Mouse (Mus musculus): ENCODE results near the gene Prdm11. TPM values are rescaled to one million over a fixed set of nuclear protein-coding genes. Genes with fewer than 3 reads are reported as not detected.

Gene Prdm11
- total RNA-seq, 1 experiment from 2014 or later = 9.3 TPM

GRCm38 (mm10) chr2:92953450-92953849, 92.5 kb downstream of the Prdm11 start:
- no peak for ATAC-seq (replicated peaks in 1 of 2; ENCODE audit: insufficient read depth in 1 of 2, low FRiP score in 2 of 2, low TSS enrichment in 1 of 2, low read depth in 1 of 2, poor library complexity in 2 of 2, severe bottlenecking in 2 of 2)

- no peak for ATAC-seq (replicated peaks in 1 of 2; ENCODE audit: insufficient read depth in 1 of 2, low FRiP score in 2 of 2, low TSS enrichment in 1 of 2, low read depth in 1 of 2, poor library complexity in 2 of 2, severe bottlenecking in 2 of 2)
Measured at GRCm38 (mm10) chr2:92949518-92949917, 96.4 kb downstream of the Prdm11 start.

DNA sequence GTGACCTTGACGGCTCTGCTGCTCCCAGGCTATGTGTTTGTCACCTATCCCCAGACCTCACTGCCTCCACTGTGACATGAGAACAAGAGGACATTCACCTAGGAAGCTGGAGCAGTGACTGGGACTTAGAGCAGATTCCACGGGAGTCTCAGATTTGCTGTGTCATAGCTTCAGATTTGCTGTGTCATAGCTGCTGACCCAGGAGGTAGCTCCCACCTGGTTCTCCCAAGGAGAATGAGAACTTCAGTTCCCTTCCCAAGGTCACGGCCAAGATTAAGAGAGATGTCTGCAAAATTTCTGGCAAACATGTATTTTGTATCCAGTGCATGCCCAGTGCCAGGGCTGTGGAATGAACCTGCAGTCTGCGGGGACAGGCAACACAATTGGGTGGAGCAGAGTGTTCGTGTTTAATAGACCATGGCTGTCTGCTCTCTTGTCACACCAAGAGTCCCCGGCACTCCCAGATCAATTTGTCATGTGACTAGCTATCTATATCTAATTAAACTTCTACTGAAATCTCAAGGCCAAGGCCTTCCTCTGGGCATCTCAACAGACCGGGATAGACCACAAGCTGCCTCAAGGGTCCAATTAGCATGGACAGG, 97.2 kb downstream of the Prdm11 start:
- no peak for ATAC-seq (replicated peaks in 1 of 2; ENCODE audit: insufficient read depth in 1 of 2, low FRiP score in 2 of 2, low TSS enrichment in 1 of 2, low read depth in 1 of 2, poor library complexity in 2 of 2, severe bottlenecking in 2 of 2)

DNA sequence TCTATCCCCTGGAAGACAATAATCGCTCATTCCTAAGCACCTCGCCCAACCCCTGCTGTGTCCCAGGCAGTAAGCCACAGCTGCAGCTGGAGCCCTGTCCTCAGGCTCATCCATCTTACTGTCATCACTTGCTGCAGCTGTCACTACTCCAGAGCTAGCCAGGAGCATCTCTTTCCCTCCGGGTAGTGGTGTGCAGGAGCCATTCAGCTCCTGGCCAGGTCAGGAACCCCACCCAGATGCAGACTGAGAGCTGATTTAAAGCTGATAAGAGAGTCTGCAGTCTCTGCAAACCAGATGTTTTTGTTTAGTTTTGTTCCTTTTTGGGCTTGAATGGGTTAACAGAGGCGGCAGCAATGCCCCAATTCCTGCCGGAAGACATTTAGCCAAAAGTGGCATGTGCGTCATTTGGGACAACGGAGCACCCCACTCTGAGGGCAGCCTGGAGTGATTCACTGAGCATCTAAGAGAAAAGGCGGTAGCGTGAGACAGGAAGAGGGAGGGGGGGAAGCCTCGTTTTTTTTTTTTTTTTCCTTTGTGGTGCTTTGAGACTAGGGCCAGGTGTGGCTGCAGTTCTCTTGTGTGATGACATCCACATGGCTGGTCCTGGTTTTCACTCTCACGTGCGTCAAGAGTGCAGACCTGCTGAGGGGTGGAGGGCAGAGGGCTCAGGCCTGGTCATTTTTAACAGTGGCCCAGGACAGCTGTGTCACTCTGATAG, 97.8 kb downstream of the Prdm11 start:
- ATAC-seq (replicated peaks in 1 of 2; ENCODE audit: insufficient read depth in 1 of 2, low FRiP score in 2 of 2, low TSS enrichment in 1 of 2, low read depth in 1 of 2, poor library complexity in 2 of 2, severe bottlenecking in 2 of 2) = peak in 1 of 2 experiments; percentile 49; a peak in 2 of 4 replicates

DNA sequence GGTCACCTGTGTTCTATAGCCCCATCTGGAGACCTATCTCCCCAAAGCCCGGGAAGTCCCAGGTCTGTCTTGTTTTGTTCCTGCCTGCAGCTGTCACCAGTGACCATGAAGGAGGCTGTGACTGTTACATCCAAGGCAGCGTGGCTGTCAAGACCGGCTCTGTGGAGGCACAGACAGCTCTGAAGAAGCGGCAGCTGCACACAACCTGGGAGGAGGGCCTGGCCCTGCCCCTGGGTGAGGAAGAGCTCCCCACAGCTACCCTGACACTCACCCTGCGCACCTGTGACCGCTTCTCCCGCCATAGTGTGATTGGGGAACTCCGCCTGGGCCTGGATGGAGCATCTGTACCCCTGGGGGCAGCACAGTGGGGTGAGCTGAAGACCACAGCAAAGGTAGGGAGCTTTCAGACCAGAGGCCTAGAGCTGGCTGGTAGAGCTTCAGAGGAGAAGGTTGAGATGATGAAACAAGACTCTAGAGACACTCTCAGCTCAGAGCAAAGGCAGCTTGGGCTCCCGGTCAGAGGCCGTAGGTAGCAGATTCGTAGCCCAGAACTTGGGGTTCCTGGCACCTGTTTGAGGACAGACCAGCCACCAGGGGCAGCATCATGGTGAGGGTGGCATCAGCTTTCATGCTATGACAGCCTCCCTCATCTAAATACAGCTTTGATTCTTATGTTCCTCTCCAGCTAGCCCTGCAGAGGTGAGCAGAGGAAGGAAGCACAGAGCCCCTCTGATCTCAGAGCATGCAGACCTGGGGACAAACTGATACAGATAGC, 100.0 kb downstream of the Prdm11 start:
- no peak for ATAC-seq (replicated peaks in 1 of 2; ENCODE audit: insufficient read depth in 1 of 2, low FRiP score in 2 of 2, low TSS enrichment in 1 of 2, low read depth in 1 of 2, poor library complexity in 2 of 2, severe bottlenecking in 2 of 2)

- ATAC-seq (replicated peaks in 1 of 2; ENCODE audit: insufficient read depth in 1 of 2, low FRiP score in 2 of 2, low TSS enrichment in 1 of 2, low read depth in 1 of 2, poor library complexity in 2 of 2, severe bottlenecking in 2 of 2) = no peak
Measured at GRCm38 (mm10) chr2:92945125-92945746, 100.7 kb downstream of the Prdm11 start.

DNA sequence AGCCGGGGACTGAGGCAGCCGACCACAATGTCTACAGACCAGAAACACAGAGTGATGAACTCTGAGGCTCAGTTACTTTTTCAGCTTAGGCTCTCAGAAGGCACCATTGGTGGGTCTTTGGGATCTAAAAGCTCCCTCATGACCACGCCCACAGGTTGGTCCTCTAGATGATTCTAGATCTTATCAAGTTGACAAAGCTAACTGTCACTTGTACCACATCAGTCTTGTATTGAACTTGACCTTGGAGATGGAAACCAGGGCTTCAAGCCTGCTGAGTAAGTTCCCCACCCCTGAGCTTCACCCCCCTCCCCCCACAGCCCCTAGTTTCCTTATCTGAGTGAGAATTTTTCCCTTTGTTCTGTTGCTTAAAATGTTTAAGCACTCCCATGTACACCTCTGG, 101.6 kb downstream of the Prdm11 start:
- no peak for ATAC-seq (replicated peaks in 1 of 2; ENCODE audit: insufficient read depth in 1 of 2, low FRiP score in 2 of 2, low TSS enrichment in 1 of 2, low read depth in 1 of 2, poor library complexity in 2 of 2, severe bottlenecking in 2 of 2)

GRCm38 (mm10) chr2:92943406-92943805, 102.6 kb downstream of the Prdm11 start:
- ATAC-seq (replicated peaks in 1 of 2; ENCODE audit: insufficient read depth in 1 of 2, low FRiP score in 2 of 2, low TSS enrichment in 1 of 2, low read depth in 1 of 2, poor library complexity in 2 of 2, severe bottlenecking in 2 of 2) = no peak

- no peak for ATAC-seq (replicated peaks in 1 of 2; ENCODE audit: insufficient read depth in 1 of 2, low FRiP score in 2 of 2, low TSS enrichment in 1 of 2, low read depth in 1 of 2, poor library complexity in 2 of 2, severe bottlenecking in 2 of 2)
Measured at GRCm38 (mm10) chr2:92941463-92941862, 104.5 kb downstream of the Prdm11 start.

DNA sequence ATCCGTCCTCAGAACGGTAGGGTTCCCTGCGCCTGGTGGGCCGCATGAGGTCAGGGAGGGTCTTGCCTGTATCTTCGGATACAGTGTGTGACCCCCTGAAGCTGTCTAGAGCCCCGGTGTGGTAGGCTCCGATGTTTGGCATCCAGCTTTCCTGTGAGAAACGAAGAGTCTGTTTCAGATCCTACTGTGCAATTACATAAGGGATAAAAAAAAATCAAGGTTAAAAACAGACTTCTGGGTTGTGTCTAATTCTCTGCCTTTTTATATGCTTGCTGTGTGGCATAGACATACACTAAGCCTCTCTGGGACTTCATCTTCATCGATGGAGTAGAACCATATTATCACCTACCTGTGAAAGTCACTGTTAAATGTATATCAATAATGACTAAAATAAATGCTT, 105.0 kb downstream of the Prdm11 start:
- ATAC-seq (replicated peaks in 1 of 2; ENCODE audit: insufficient read depth in 1 of 2, low FRiP score in 2 of 2, low TSS enrichment in 1 of 2, low read depth in 1 of 2, poor library complexity in 2 of 2, severe bottlenecking in 2 of 2) = no peak

DNA sequence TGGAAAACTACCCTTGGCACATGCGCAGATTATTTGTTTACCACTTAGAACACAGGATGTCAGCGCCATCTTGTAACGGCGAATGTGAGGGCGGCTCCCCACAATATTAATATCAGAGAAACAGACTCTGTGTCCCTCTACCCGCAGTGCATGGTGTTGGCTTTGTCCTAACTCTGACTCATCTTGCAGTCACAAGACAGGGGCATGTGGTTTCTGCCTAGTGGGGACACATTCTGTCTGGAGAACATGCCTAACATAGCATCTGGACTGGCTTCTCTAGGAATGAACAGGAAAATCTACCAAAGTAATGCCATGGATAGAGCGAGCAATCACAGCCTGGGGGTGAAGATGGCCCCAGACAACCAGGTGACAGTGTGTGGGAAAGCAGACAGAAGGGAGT, 107.1 kb downstream of the Prdm11 start:
- ATAC-seq (replicated peaks in 1 of 2; ENCODE audit: insufficient read depth in 1 of 2, low FRiP score in 2 of 2, low TSS enrichment in 1 of 2, low read depth in 1 of 2, poor library complexity in 2 of 2, severe bottlenecking in 2 of 2) = no peak

- ATAC-seq (replicated peaks in 1 of 2; ENCODE audit: insufficient read depth in 1 of 2, low FRiP score in 2 of 2, low TSS enrichment in 1 of 2, low read depth in 1 of 2, poor library complexity in 2 of 2, severe bottlenecking in 2 of 2) = no peak
Measured at GRCm38 (mm10) chr2:92938063-92938462, 107.9 kb downstream of the Prdm11 start.

GRCm38 (mm10) chr2:92935483-92935882, 110.5 kb downstream of the Prdm11 start:
- ATAC-seq (replicated peaks in 1 of 2; ENCODE audit: insufficient read depth in 1 of 2, low FRiP score in 2 of 2, low TSS enrichment in 1 of 2, low read depth in 1 of 2, poor library complexity in 2 of 2, severe bottlenecking in 2 of 2) = no peak

DNA sequence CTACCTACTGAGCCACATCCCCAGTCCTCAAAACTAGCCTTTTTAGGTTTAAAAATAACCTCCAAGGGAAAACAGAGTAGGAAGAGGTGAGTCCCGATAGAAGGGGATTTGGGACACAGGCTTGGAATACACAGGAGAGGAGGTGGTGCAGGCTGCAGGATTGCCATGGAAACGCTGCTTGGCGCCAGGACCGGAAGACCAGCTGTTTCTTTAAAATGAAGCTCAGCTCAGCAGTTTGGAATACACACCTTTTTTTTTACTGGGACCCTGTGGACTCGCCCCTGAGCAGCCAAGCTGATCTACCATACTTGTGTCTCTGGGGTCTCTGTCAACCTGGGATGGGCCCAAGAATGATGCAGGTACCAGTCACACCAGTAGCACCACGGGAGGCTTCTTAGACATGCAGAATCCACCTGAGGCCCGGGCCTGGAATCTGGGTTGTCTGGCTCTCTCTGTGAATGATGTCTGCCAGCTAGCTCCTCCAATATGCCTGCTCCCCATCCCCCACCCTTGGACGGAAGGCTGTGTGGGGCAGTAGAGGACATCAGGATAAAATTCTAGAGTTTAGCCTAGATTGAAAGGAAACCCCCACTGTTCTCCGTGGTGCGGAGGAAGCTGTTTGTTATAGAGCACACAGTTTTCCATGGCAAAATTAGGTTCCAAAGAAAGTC, 111.5 kb downstream of the Prdm11 start:
- ATAC-seq (replicated peaks in 1 of 2; ENCODE audit: insufficient read depth in 1 of 2, low FRiP score in 2 of 2, low TSS enrichment in 1 of 2, low read depth in 1 of 2, poor library complexity in 2 of 2, severe bottlenecking in 2 of 2) = no peak

DNA sequence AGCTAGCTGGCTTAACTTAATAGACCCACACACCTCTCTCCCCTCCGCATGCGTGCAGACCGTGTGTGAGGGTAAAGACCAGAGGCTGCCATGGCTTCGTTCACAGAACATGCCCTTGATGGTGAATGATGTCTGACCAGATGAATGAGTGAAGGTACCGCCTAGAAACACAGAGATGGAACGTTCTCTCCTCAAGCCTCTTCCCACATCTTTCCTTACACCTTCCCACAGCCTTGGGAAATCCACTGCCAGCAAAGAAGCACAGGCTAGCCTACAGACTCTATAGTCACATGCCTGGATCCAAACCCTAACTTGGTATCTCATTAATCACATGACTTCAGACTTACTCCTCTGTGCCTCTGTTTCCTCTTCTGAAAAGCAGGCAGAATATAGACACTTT, 112.6 kb downstream of the Prdm11 start:
- ATAC-seq (replicated peaks in 1 of 2; ENCODE audit: insufficient read depth in 1 of 2, low FRiP score in 2 of 2, low TSS enrichment in 1 of 2, low read depth in 1 of 2, poor library complexity in 2 of 2, severe bottlenecking in 2 of 2) = no peak

- peak; percentile 32 to 59; a peak in 3 of 4 replicates for ATAC-seq (replicated peaks in 1 of 2; ENCODE audit: insufficient read depth in 1 of 2, low FRiP score in 2 of 2, low TSS enrichment in 1 of 2, low read depth in 1 of 2, poor library complexity in 2 of 2, severe bottlenecking in 2 of 2)
Measured at GRCm38 (mm10) chr2:92931061-92931460, 114.9 kb downstream of the Prdm11 start.

GRCm38 (mm10) chr2:92929696-92930095, 116.3 kb downstream of the Prdm11 start:
- no peak for ATAC-seq (replicated peaks in 1 of 2; ENCODE audit: insufficient read depth in 1 of 2, low FRiP score in 2 of 2, low TSS enrichment in 1 of 2, low read depth in 1 of 2, poor library complexity in 2 of 2, severe bottlenecking in 2 of 2)

Data from hematopoietic stem cell, adult 5-6 weeks (primary cell).